Mouse (Mus musculus) thymus, postnatal 25 days (tissue): ENCODE results near the gene Sp7.

Experiments
- DNase-seq: peaks from one replicate; pipeline ENCODE4 v3.0.0; 2022

Sp7 gene

GRCm38 (mm10) chr15:102339612-102340011, 27.4 kb downstream of the Sp7 start:
- no peak for DNase-seq

DNA sequence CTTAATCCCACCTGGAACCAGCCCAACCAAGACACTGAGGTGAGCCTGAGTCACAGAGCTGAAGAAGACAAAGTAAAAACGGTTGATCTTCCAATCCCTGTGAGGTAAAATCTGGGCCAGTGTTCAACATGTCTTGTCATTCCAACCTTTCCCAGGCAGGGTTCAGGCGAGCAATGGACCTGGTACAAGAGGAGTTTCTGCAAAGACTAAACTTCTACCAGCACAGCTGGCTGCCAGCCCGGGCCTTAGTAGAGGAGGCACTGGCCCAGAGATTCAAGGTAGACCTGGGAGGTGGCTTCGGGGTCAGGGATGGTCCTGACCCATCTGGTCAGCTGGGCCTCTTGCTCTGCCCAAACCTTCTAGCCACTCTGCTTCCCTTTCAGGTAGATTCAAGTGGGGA, 30.0 kb downstream of the Sp7 start:
- no peak for DNase-seq

- DNase-seq: peak; percentile 51
Measured at GRCm38 (mm10) chr15:102335925-102336324, 31.1 kb downstream of the Sp7 start.

DNA sequence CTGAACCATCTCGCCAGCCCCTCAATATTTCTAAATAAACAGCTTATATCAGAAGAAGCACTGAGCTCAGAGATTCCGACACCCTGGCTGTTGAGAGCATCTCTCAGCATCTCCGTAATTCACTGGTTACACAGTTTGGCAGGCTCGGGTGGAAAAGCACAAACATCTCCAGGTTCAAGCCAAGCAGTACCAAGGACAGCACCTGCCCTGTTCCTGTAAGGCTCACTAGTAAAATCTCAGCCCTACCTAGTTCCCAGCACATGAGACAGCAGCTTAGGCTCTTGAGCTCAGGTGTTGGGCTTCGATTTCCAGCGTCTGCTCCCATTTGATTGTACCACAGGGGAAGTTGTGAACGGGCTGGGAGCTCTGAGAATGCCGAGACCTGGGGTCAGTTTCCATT, 31.7 kb downstream of the Sp7 start:
- DNase-seq: no peak

DNA sequence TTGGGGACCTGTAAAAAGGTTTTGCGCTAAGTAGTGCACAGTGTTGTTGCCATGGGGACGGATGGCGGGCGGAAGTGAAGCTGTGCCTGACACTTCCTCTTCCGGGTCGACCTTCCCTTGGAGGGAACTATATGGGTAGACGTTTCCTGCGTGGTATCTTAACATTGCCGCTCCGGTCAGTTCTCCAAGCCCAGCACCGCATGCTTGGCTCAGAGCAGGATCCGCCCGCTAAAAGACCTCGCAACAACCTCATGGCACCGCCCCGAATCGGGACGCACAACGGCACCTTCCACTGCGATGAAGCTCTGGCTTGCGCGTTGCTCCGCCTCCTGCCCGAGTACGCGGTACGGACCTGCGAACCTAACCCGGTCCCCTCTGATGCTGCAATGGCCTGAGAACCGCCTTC, 35.4 kb downstream of the Sp7 start, which contains the start of gene Myg1:
Myg1 (plus strand) TSS at position 100 of the 406 bp plus-strand sequence.
- DNase-seq: peak; percentile 84

DNA sequence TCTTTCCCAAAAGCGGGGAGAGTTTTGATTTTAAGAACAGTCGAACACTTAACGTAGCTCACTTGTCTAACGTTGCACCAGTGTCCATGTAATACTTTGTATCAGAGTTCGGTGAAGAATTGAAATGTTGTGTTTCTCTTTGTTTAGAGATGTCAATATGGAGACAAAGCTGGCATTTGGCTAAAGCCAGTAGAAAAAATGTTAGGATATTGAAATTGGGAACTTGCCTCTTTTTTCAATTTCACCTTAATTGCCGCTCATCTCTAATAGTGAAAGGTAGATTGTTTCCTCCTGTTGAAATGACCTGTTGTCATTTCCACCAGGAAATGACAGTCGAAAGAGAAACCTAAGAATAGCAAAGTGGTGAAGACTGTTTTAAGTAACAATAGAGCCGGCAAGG, 40.1 kb downstream of the Sp7 start:
- DNase-seq: no peak

DNA sequence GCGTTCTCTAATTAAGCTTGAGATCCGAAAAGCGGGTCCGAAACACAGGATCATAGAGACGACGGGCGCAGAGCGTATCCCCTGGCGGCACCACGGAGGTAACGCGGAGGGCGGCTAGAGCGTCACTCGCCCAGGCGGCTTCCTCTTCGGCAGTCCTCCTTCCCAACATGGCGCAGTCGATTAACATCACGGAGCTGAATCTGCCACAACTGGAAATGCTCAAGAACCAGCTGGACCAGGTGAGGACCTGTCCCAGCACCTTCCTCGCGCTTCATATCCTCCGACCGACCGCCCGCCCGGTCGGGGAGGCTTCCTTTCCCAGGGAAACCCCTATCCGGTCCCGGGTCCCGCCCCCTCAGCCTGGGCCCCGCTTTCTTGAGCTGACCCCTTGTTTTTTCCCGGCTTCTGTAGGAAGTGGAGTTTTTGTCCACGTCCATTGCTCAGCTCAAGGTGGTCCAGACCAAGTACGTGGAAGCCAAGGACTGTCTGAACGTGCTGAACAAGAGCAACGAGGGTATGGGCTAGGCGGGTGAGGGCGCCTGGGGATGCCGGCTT, 40.9 kb downstream of the Sp7 start, which contains the start of gene Pfdn5:
Pfdn5 (plus strand) TSS at position 95 of the 555 bp plus-strand sequence.
- DNase-seq: peak; percentile 83

DNA sequence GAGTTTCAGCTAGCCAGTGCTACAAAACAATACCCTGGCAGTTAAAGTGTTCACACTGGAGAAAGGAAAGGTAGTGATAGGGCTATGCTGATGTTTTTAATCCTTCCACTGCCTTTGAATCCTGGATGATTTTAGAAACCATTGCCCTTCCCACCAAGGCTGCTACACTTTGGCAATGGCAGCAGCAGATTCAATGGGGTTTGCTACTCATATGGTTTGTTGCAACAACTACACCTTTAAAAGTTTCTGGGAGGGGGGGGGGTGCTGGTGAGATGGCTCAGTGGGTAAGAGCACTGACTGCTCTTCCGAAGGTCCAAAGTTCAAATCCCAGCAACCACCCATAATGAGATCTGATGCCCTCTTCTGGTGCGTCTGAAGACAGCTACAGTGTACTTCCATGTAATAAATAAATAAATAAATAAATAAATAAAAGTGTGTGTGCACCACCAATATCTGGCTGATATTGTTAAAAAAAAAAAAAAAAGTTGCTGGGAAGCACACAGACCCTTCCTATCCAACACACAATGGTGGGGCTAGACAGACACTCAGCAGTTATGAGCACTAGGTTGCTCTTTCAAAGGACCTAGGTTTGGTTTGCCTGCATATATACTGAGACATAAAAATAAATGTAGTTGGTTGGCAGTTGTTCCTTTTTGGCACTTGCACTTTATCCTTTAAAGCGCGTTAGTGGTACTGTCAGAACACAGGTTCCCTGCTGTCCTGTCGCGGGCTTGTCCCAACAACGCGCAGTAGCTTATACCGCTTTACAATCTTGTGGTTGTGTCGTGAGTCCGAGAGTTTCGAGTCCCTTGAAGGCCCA, 42.1 kb downstream of the Sp7 start:
- peak; percentile 15 for DNase-seq

GRCm38 (mm10) chr15:102316263-102316662, 50.7 kb downstream of the Sp7 start:
- DNase-seq: peak; percentile 70

GRCm38 (mm10) chr15:102315292-102315691, 51.7 kb downstream of the Sp7 start:
- DNase-seq: no peak

GRCm38 (mm10) chr15:102311489-102311888, 55.5 kb downstream of the Sp7 start:
- no peak for DNase-seq

- DNase-seq: no peak
Measured at GRCm38 (mm10) chr15:102310074-102310845, 56.7 kb downstream of the Sp7 start.

DNA sequence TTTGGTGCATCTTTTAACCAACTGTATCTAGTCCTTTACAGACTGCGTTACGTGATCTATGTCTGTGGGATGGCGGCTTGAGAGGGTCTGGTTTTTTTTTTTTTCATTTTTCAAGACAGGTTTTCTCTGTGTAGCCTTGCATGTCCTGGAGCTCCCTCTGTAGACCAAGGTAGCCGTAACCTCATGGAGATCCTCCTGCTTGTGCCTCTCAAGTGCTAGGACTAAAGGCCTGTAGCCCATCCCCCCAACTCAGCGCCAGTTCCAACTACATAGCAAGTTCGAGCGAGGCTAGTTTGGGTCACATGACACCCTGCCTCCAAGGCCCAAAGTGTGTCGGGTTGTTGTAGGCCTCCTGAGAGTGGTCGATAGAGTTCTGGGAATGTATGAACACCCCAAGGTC, 58.3 kb downstream of the Sp7 start:
- DNase-seq: no peak
